Comparison of ENCODE assay signal across 21 mouse cellular contexts in the genomic region with DNA sequence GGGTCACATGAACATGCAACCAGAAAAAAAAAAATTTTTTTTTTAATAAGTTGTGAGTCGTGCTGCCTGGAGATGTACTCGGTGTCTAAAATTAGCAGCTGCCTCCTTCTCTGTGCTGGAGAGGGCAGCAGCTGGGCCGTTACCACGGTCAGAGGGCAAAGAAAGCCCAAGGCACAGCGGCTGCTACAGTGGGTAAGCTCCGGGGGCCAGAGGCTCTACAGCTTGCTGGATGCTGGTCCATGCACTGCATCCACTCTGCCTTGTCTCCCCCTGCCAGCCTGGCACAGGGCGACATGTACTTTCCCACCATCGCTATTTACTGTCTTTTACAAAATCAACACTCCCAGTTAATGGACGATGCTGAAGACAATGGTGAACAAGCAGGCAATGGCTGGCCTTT.
DNase-seq lines count a peak whose midpoint lies in the region; ATAC-seq lines count a peak whose summit lies in the region.
"Had no signal": no experiment of that assay in that cellular context is flagged by ENCODE, and none has a peak within 500 bp of the region (broad histone marks: within the 10 kb centered on the region; RNA-seq: fewer than 3 reads in every experiment).

No protein-coding gene starts in this region.

- H3K9me3 ChIP-seq in heart, embryonic 10.5 days, result no peaks in the 10 kb centered on the region
- H3K9me3 ChIP-seq in midbrain, embryonic 10.5 days (replicated peaks), result no peaks in the 10 kb centered on the region
- H3K9me3 ChIP-seq in midbrain, embryonic 15.5 days, result no peaks in the 10 kb centered on the region
- H3K9me3 ChIP-seq: kidney, embryonic 15.5 days; stomach, embryonic 15.5 days had no signal

- H3K4me3 ChIP-seq in heart, embryonic 10.5 days, result no peak overlapping the region
- no peak overlapping the region for H3K4me3 ChIP-seq in midbrain, embryonic 10.5 days
- H3K4me3 ChIP-seq in midbrain, embryonic 15.5 days, result no peak overlapping the region
- H3K4me3 ChIP-seq: kidney, embryonic 15.5 days; stomach, embryonic 15.5 days had no signal

- H3K27me3 ChIP-seq in heart, embryonic 10.5 days (ENCODE audit: insufficient read depth, poor library complexity, severe bottlenecking), result no peaks in the 10 kb centered on the region
- H3K27me3 ChIP-seq in midbrain, embryonic 10.5 days (ENCODE audit: low read depth, poor library complexity, severe bottlenecking), result no peaks in the 10 kb centered on the region
- H3K27me3 ChIP-seq in midbrain, embryonic 15.5 days (replicated peaks), result no peaks in the 10 kb centered on the region
- H3K27me3 ChIP-seq: kidney, embryonic 15.5 days; stomach, embryonic 15.5 days had no signal

- peak; percentile 27 for DNase-seq in embryo, embryonic 11 days
- no peak for DNase-seq in embryo, embryonic 9.5 days (ENCODE audit: extremely low spot score)
- peak; percentile 61 for DNase-seq in heart, embryonic 10.5 days (ENCODE audit: low spot score)
- DNase-seq in heart, adult 18-20 months, result no peak
- DNase-seq in midbrain, embryonic 10.5 days (ENCODE audit: low spot score), result no peak
- DNase-seq in retina, postnatal 1 day, result peak; percentile 65
- no peak for DNase-seq in retina, embryonic 14.5 days (ENCODE audit: low spot score)
- DNase-seq: adrenal gland, adult 8-10 months; cerebellum, adult 18-20 months; gastrocnemius, postnatal 10 days; kidney, adult 11 months; kidney, postnatal 36 days; layer of hippocampus, postnatal 36 days; right cerebral cortex, adult 18-20 months; thymus, postnatal 25 days had no signal

- H3K36me3 ChIP-seq in heart, embryonic 10.5 days, result no peaks in the 10 kb centered on the region
- H3K36me3 ChIP-seq in midbrain, embryonic 10.5 days, result no peaks in the 10 kb centered on the region
- H3K36me3 ChIP-seq in midbrain, embryonic 15.5 days (replicated peaks), result no peaks in the 10 kb centered on the region
- H3K36me3 ChIP-seq: kidney, embryonic 15.5 days; stomach, embryonic 15.5 days had no signal

- no peak overlapping the region for H3K9ac ChIP-seq in midbrain, embryonic 15.5 days
- H3K9ac ChIP-seq: kidney, embryonic 15.5 days; liver, embryonic 14.5 days; stomach, embryonic 15.5 days had no signal

- H3K27ac ChIP-seq in heart, embryonic 10.5 days, result no peak overlapping the region
- peak overlapping the region; percentile 72 for H3K27ac ChIP-seq in midbrain, embryonic 10.5 days (replicated peaks)
- no peak overlapping the region for H3K27ac ChIP-seq in midbrain, embryonic 15.5 days
- H3K27ac ChIP-seq: kidney, embryonic 15.5 days; liver, embryonic 14.5 days; macrophage; stomach, embryonic 15.5 days had no signal

- ATAC-seq in midbrain, embryonic 15.5 days (replicated peaks), result no peak
- ATAC-seq: activated CD4-positive, CD25-positive, alpha-beta regulatory T cell, adult 4 months had no signal

- WGBS in heart, embryonic 10.5 days, result 60% methylated on average over 9 of the region's 9 CpGs
- 86% methylated on average over 9 of the region's 9 CpGs for WGBS in midbrain, embryonic 10.5 days
- 51% methylated on average over 9 of the region's 9 CpGs for WGBS in midbrain, embryonic 15.5 days

- no peak overlapping the region for H3K4me2 ChIP-seq in midbrain, embryonic 15.5 days
- H3K4me2 ChIP-seq: kidney, embryonic 15.5 days; stomach, embryonic 15.5 days had no signal

- H3K4me1 ChIP-seq in heart, embryonic 10.5 days, result peaks cover 6% of the 10 kb centered on the region
- H3K4me1 ChIP-seq in midbrain, embryonic 10.5 days, result peaks cover 37% of the 10 kb centered on the region
- H3K4me1 ChIP-seq in midbrain, embryonic 15.5 days, result peaks cover 15% of the 10 kb centered on the region
- H3K4me1 ChIP-seq: kidney, embryonic 15.5 days; stomach, embryonic 15.5 days had no signal

Comparison
In these comparisons a context has a peak if more than half of its experiments do, and no peak if none do; other contexts are left out.
1. DNase-seq: peak in embryo, embryonic 11 days (single experiment), heart, embryonic 10.5 days (single experiment) and retina, postnatal 1 day (single experiment); none in embryo, embryonic 9.5 days (single experiment), heart, adult 18-20 months (0 of 2), midbrain, embryonic 10.5 days (single experiment) and retina, embryonic 14.5 days (single experiment).